Comparison of ENCODE assay signal across 10 mouse cellular contexts in genomic region chr3:149084861-149085598, GRCm38 (mm10).
DNase-seq lines count a peak whose midpoint lies in the region; ATAC-seq and TF ChIP-seq lines count a peak whose summit lies in the region.
"Had no signal": no experiment of that assay in that cellular context is flagged by ENCODE, and none has a peak within 500 bp of the region (broad histone marks: within the 10 kb centered on the region; RNA-seq: fewer than 3 reads in every experiment).

No protein-coding gene starts in this region.

- no peak overlapping the region for H3K4me3 ChIP-seq in heart, embryonic 13.5 days
- no peak overlapping the region for H3K4me3 ChIP-seq in lung, postnatal 0 days (ENCODE audit: low read depth, low read length)
- no peak overlapping the region for H3K4me3 ChIP-seq in lung, adult 2 months (replicated peaks; ENCODE audit: extremely low read depth, low read depth, low read length)
- no peak overlapping the region for H3K4me3 ChIP-seq in kidney, embryonic 15.5 days (replicated peaks)
- no peak overlapping the region for H3K4me3 ChIP-seq in macrophage (ENCODE audit: inconsistent target)
- H3K4me3 ChIP-seq in left cerebral cortex, adult 2 months, result no peak overlapping the region

- ATAC-seq in heart, embryonic 13.5 days (ENCODE audit: extremely low read depth, insufficient number of reproducible peaks, low FRiP score, low TSS enrichment), result no peak
- peak; percentile 65 for ATAC-seq in lung, postnatal 0 days
- ATAC-seq in kidney, embryonic 15.5 days (replicated peaks; ENCODE audit: low FRiP score), result no peak

- no peak for TF ChIP-seq POLR2A in lung, adult 2 months (IDR thresholded peaks at IDR 0.05; ENCODE audit: borderline replicate concordance, extremely low read depth, low read depth, low read length)

- no peak overlapping the region for H3K4me2 ChIP-seq in heart, embryonic 13.5 days
- no peak overlapping the region for H3K4me2 ChIP-seq in lung, postnatal 0 days (replicated peaks; ENCODE audit: low read depth, low read length)
- no peak overlapping the region for H3K4me2 ChIP-seq in kidney, embryonic 15.5 days

- TF ChIP-seq CTCF in lung, postnatal 0 days (IDR thresholded peaks at IDR 0.05), result no peak
- no peak for TF ChIP-seq CTCF in lung, adult 2 months (IDR thresholded peaks at IDR 0.05; ENCODE audit: insufficient read depth, low read length)
- no peak for TF ChIP-seq CTCF in left cerebral cortex, adult 2 months (IDR thresholded peaks at IDR 0.05)

- no peaks in the 10 kb centered on the region for H3K9me3 ChIP-seq in heart, embryonic 13.5 days
- no peaks in the 10 kb centered on the region for H3K9me3 ChIP-seq in lung, postnatal 0 days (ENCODE audit: low read length)
- no peaks in the 10 kb centered on the region for H3K9me3 ChIP-seq in kidney, embryonic 15.5 days (replicated peaks)

- no peaks in the 10 kb centered on the region for H3K36me3 ChIP-seq in heart, embryonic 13.5 days
- H3K36me3 ChIP-seq in lung, postnatal 0 days (ENCODE audit: insufficient read depth, low read length), result no peaks in the 10 kb centered on the region
- no peaks in the 10 kb centered on the region for H3K36me3 ChIP-seq in kidney, embryonic 15.5 days
- H3K36me3 ChIP-seq in macrophage (ENCODE audit: inconsistent target), result no peaks in the 10 kb centered on the region

- H3K9ac ChIP-seq in heart, embryonic 13.5 days, result 0 out of 2 replicates have a peak overlapping the region, but pooled peaks have one; percentile 1
- H3K9ac ChIP-seq in lung, postnatal 0 days (replicated peaks; ENCODE audit: low read depth), result no peak overlapping the region
- H3K9ac ChIP-seq in kidney, embryonic 15.5 days, result no peak overlapping the region

- DNase-seq in heart, adult 9 months (ENCODE audit: low spot score in 2 of 2), result no peak
- DNase-seq in lung, postnatal 0 days (ENCODE audit: low spot score), result peak; percentile 63
- DNase-seq in lung, adult 2 months, result no peak
- no peak for DNase-seq in left cerebral cortex, adult 9 months (ENCODE audit: low spot score in 2 of 2)
- no peak for DNase-seq in left cerebral cortex, adult 2 months (ENCODE audit: extremely low spot score in 1 of 2, low spot score in 2 of 2)
- DNase-seq: cerebellum, postnatal 14 days; heart, postnatal 4 days had no signal

- no peaks in the 10 kb centered on the region for H3K79me2 ChIP-seq in macrophage (ENCODE audit: inconsistent target)

- WGBS in heart, embryonic 13.5 days, result 44% methylated on average over 10 of the region's 10 CpGs
- 46% methylated on average over 10 of the region's 10 CpGs for WGBS in lung, postnatal 0 days
- 56% methylated on average over 10 of the region's 10 CpGs for WGBS in lung, adult 2 months
- WGBS in kidney, embryonic 15.5 days, result 57% methylated on average over 10 of the region's 10 CpGs
- WGBS in macrophage (ENCODE audit: missing documents), result 79% methylated on average over 10 of the region's 10 CpGs

- H3K27me3 ChIP-seq in heart, embryonic 13.5 days (replicated peaks), result no peaks in the 10 kb centered on the region
- H3K27me3 ChIP-seq in lung, postnatal 0 days (replicated peaks; ENCODE audit: insufficient read depth, low read length), result no peaks in the 10 kb centered on the region
- H3K27me3 ChIP-seq in kidney, embryonic 15.5 days, result no peaks in the 10 kb centered on the region

- intact Hi-C loops in left cerebral cortex, adult 2 months (cut with DNase I), result no loop called here

- H3K27ac ChIP-seq in heart, embryonic 13.5 days (replicated peaks), result peak overlapping the region; percentile 68
- peak overlapping the region; percentile 63; the same call in 1 of the 2 replicates for H3K27ac ChIP-seq in lung, postnatal 0 days (ENCODE audit: low read length)
- peak overlapping the region; percentile 20; the same call in 1 of the 2 replicates for H3K27ac ChIP-seq in kidney, embryonic 15.5 days
- H3K27ac ChIP-seq in macrophage, result peak overlapping the region; percentile 71; the same call in 1 of the 2 replicates
- H3K27ac ChIP-seq in left cerebral cortex, adult 2 months, result no peak overlapping the region

- TF ChIP-seq EP300 in lung, postnatal 0 days (IDR thresholded peaks at IDR 0.05), result peak; percentile 64; the same call in 1 of the 2 replicates

- H3K4me1 ChIP-seq in heart, embryonic 13.5 days, result peaks cover 51% of the 10 kb centered on the region
- H3K4me1 ChIP-seq in lung, postnatal 0 days (ENCODE audit: insufficient read depth, low read depth, low read length), result peaks cover 25% of the 10 kb centered on the region; the same call in 1 of the 2 replicates
- peaks cover 9% of the 10 kb centered on the region for H3K4me1 ChIP-seq in lung, adult 2 months (ENCODE audit: control insufficient read depth, insufficient read depth, low read length)
- H3K4me1 ChIP-seq in kidney, embryonic 15.5 days, result peaks cover 59% of the 10 kb centered on the region
